Mouse (Mus musculus): ENCODE data around the gene Tshz2. TPM values are rescaled to one million over a fixed set of nuclear protein-coding genes. Genes with fewer than 3 reads are reported as not detected.

The Tshz2 gene
- polyA plus RNA-seq, 1 experiment from 2014 or later = 16.1 TPM

DNA sequence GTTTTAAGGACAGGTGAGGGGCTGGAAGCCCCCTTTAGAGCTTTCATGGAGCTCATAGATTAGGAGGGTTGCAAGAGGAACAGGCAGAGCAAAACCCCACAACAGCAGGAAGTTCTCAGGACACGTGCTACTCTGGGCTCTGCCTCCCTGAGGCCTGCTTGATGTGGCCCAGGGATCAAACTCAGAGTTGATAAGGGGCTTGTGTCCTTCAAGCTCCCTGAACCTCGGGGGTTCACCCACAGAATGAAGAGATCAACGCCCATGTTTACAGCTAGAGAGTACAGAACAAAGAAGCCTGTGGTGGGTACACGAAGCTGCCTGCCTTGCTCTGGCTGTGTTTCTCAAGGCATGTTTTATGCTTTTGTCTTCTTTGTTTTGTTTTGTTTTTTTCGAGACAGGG is 417.8 kb downstream of the Tshz2 start:
- H3K27ac ChIP-seq = no peak overlapping the region
- no peaks in the 10 kb centered on the region for H3K27me3 ChIP-seq
- no peak overlapping the region for H3K4me2 ChIP-seq (replicated peaks)
- H3K4me3 ChIP-seq = no peak overlapping the region
- H3K4me1 ChIP-seq = no peaks in the 10 kb centered on the region
- H3K9ac ChIP-seq = no peak overlapping the region
- peaks cover 4% of the 10 kb centered on the region; the same call in 1 of the 2 replicates for H3K9me3 ChIP-seq
- no peaks in the 10 kb centered on the region for H3K36me3 ChIP-seq
- WGBS = 68% methylated on average over 5 of the region's 5 CpGs
- ATAC-seq (ENCODE audit: low FRiP score, low read depth) = no peak

DNA sequence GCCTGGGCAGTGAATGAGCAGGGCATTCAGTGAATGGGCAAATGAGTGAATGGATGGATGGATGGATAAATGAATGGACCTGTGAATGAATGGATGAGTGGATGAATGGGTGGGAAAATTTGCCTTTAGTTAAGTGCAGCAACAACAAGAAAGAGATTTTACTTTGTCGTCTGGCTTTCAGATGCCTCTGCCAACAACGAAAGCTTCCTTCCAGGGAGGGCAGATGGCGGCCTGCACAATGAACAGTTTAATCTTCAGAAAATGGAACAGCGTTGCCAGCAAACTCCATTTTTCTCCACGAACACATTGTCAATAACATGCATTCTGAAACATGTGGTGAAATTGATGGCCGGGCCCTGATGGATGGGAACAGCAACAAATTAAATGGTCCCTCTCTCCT is 418.6 kb downstream of the Tshz2 start:
- Histone ChIP-seq H3K4me3 (no peak overlapping the region), H3K4me1 (no peaks in the 10 kb centered on the region), H3K9me3 (no peaks in the 10 kb centered on the region), H3K4me2 (replicated peaks) (no peak overlapping the region), H3K9ac (no peak overlapping the region), H3K36me3 (no peaks in the 10 kb centered on the region), H3K27me3 (no peaks in the 10 kb centered on the region), H3K27ac (no peak overlapping the region)
- WGBS = 91% methylated on average over 6 of the region's 6 CpGs
- ATAC-seq (ENCODE audit: low FRiP score, low read depth) = no peak

DNA sequence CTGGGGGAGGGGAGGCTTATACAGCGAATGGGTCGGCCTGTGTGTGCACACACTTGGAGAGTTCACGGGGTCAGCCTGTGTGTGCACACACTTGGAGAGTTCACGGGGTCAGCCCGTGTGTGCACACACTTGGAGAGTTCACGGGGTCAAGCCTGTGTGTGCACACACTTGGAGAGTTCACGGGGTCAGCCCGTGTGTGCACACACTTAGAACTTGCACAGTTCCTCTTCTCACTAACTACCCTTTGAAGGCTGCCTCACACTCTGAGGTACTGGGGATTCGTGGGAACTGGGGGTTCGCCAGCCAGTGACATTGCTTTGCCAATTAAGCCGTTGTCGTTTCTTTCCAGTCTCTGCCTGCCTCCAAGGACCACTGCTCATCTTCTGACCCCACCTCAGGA is 422.1 kb downstream of the Tshz2 start:
- Histone ChIP-seq H3K4me2 (replicated peaks) (no peak overlapping the region), H3K4me1 (no peaks in the 10 kb centered on the region), H3K27me3 (no peaks in the 10 kb centered on the region), H3K9me3 (no peaks in the 10 kb centered on the region), H3K36me3 (no peaks in the 10 kb centered on the region), H3K27ac (no peak overlapping the region), H3K9ac (no peak overlapping the region), H3K4me3 (no peak overlapping the region)
- WGBS = 79% methylated on average over 12 of the region's 12 CpGs
- ATAC-seq (ENCODE audit: low FRiP score, low read depth) = peak; percentile 36; the same call in 1 of the 2 replicates

DNA sequence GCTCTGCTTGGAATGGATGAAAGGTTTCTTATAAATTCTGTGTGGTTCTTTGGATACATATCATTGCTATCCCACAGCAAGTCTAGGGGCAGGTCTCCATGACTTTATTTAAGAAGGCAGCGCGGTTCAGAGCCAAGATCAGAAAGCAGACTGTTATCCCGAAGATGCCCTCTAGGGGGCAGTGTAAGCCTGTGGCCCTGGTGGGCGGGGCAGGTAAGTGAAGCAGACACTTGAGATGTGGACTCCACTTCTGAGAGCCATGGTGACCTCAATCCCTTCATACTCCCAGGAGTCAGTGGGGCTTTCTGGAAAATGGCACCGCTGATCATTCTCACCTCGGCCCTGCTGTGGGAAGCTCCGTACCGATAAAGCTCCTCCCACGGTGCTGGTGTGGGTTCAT is 422.6 kb downstream of the Tshz2 start:
- Histone ChIP-seq H3K9ac (no peak overlapping the region), H3K4me2 (replicated peaks) (no peak overlapping the region; the same call in 1 of the 2 replicates), H3K9me3 (peaks cover 4% of the 10 kb centered on the region; the same call in 1 of the 2 replicates), H3K4me3 (no peak overlapping the region), H3K36me3 (no peaks in the 10 kb centered on the region), H3K4me1 (no peaks in the 10 kb centered on the region), H3K27me3 (no peaks in the 10 kb centered on the region), H3K27ac (no peak overlapping the region)
- no peak for ATAC-seq (ENCODE audit: low FRiP score, low read depth)
- 32% methylated on average over 9 of the region's 9 CpGs for WGBS

DNA sequence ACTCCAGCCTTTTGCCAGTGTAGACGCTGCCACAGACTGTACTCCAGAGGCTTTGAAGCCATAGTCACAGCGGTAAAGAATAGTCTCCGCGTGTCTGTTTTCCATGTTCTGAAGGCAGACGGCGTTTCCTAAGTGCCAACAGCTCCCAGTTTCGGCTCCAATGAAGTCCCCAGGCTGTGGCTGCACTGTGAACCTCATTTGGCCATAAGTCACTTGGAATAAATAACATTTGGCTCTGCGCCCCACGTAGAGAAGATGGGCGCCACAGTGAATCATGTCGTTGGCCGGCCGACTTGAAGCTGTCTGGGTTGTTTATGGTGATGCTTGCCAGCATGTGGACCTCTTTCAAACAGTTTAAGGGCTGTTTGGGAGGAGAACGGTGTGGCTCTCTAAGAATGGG is 426.0 kb downstream of the Tshz2 start:
- H3K27me3 ChIP-seq = no peaks in the 10 kb centered on the region
- peaks cover 8% of the 10 kb centered on the region; the same call in 1 of the 2 replicates for H3K9me3 ChIP-seq
- H3K27ac ChIP-seq = no peak overlapping the region
- H3K4me3 ChIP-seq = no peak overlapping the region
- H3K36me3 ChIP-seq = no peaks in the 10 kb centered on the region
- ATAC-seq (ENCODE audit: low FRiP score, low read depth) = no peak
- H3K4me2 ChIP-seq (replicated peaks) = no peak overlapping the region
- H3K4me1 ChIP-seq = no peaks in the 10 kb centered on the region
- 79% methylated on average over 14 of the region's 14 CpGs for WGBS
- H3K9ac ChIP-seq = no peak overlapping the region

DNA sequence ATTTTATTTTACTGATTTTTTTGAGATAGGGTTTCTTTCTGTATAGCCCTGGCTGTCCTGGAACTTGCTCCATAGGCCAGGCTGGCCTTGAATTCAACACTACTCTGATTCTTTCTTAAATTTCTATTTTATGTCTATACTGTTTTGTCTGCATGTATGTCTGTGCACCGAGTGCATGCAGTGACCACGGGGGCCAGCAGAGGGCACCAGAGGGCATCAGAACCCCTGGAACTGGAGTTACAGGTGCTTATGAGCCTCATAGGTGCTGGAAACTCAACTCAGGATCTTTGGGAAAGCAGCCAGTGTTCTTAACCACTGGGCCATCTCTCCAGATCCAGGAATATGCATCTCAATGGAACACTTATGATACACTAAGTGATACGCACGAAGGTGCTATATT is 427.3 kb downstream of the Tshz2 start:
- Histone ChIP-seq H3K36me3 (no peaks in the 10 kb centered on the region), H3K4me3 (no peak overlapping the region), H3K27me3 (no peaks in the 10 kb centered on the region), H3K27ac (no peak overlapping the region), H3K4me1 (no peaks in the 10 kb centered on the region), H3K9me3 (peaks cover 12% of the 10 kb centered on the region; the same call in 1 of the 2 replicates), H3K9ac (no peak overlapping the region), H3K4me2 (replicated peaks) (no peak overlapping the region)
- ATAC-seq (ENCODE audit: low FRiP score, low read depth) = no peak
- WGBS = 69% methylated on average over 4 of the region's 4 CpGs

DNA sequence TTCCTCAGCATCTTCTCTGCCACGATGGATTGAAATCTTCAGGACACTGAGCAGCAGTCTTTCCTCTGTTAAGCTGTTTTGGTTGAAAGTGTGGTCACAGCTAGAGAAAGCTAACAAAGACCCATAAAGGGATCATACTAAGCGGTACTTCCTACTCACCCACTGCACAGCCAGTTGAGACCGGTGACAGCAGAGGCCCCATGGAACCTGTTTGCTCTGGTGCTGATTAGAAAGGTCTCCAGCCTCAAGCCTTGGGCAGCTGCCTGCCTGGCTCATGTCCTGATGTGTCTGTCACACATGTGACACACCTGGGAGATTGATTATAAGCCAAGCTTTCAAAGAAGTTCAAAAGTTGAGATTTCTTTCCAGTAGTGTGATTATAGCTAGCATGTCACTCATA is 429.6 kb downstream of the Tshz2 start:
- ATAC-seq (ENCODE audit: low FRiP score, low read depth) = no peak
- H3K36me3 ChIP-seq = no peaks in the 10 kb centered on the region
- no peaks in the 10 kb centered on the region for H3K27me3 ChIP-seq
- H3K27ac ChIP-seq = no peak overlapping the region
- H3K9me3 ChIP-seq = peaks cover 23% of the 10 kb centered on the region
- no peak overlapping the region for H3K4me3 ChIP-seq
- no peak overlapping the region for H3K4me2 ChIP-seq (replicated peaks)
- no peaks in the 10 kb centered on the region for H3K4me1 ChIP-seq
- H3K9ac ChIP-seq = no peak overlapping the region
- 80% methylated on average over 3 of the region's 3 CpGs for WGBS

DNA sequence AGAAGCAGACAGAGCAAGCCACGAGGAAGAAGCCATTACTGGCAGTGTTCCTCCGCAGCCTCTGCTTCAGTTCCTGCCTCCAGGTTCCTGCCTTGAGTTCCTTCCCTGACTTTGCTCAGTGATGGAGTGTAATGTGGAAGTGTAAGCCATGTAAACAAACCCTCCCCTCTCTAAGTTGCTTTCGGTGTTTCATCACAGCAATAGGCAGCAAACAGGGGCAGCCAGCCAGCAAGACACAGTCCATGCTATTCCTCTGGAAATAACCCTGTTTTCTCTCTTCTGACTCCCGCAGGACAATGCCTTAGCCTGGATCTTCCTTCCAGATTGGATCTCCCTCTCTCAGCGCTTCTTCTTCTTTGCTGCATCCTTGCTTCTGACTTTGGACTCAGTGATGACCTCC is 437.2 kb downstream of the Tshz2 start:
- Histone ChIP-seq H3K4me2 (replicated peaks) (no peak overlapping the region), H3K4me1 (peaks cover 40% of the 10 kb centered on the region), H3K27ac (peak overlapping the region; percentile 52; the same call in 1 of the 2 replicates), H3K27me3 (peaks cover 7% of the 10 kb centered on the region; the same call in 1 of the 2 replicates), H3K4me3 (no peak overlapping the region), H3K9me3 (peaks cover 15% of the 10 kb centered on the region), H3K9ac (no peak overlapping the region), H3K36me3 (no peaks in the 10 kb centered on the region)
- 66% methylated on average over 5 of the region's 5 CpGs for WGBS
- no peak for ATAC-seq (ENCODE audit: low FRiP score, low read depth)

DNA sequence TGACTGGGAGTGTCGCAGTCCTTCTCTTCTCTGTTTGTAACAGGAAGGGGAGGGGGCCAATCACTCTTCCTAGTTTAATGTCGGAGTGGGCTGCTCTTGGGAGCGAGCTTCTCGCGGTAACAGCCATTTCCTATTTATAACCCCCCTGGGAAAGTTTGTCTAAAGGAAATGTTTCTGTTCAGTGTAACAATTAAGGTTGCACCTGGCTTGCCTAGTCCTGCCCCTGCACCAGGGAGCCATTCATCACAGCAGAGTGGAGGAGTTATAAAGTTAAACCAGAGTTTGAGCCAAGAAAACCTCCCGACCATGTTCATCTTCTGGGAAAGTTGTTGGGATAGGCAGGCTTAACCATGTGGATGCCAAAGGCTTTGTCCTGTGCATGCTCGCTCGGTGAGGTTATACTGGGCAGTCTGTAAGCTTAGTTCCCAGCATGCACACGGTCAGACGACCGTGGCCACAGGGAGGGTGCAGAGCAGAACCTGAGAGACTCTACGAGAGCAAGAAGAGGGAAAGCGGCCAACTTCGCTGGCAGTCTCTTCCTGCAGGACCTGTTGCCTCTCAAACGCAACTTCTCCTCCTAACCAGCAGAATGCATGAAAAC is 437.9 kb downstream of the Tshz2 start:
- peaks cover 12% of the 10 kb centered on the region for H3K9me3 ChIP-seq
- peak; percentile 93 for ATAC-seq (ENCODE audit: low FRiP score, low read depth)
- H3K4me2 ChIP-seq (replicated peaks) = peak overlapping the region; percentile 63
- no peaks in the 10 kb centered on the region for H3K36me3 ChIP-seq
- peaks cover 46% of the 10 kb centered on the region for H3K4me1 ChIP-seq
- peak overlapping the region; percentile 31 for H3K4me3 ChIP-seq
- H3K9ac ChIP-seq = 0 out of 2 replicates have a peak overlapping the region, but pooled peaks have one; percentile 8
- H3K27me3 ChIP-seq = peaks cover 7% of the 10 kb centered on the region; the same call in 1 of the 2 replicates
- H3K27ac ChIP-seq = peak overlapping the region; percentile 75
- 6% methylated on average over 15 of the region's 15 CpGs for WGBS

DNA sequence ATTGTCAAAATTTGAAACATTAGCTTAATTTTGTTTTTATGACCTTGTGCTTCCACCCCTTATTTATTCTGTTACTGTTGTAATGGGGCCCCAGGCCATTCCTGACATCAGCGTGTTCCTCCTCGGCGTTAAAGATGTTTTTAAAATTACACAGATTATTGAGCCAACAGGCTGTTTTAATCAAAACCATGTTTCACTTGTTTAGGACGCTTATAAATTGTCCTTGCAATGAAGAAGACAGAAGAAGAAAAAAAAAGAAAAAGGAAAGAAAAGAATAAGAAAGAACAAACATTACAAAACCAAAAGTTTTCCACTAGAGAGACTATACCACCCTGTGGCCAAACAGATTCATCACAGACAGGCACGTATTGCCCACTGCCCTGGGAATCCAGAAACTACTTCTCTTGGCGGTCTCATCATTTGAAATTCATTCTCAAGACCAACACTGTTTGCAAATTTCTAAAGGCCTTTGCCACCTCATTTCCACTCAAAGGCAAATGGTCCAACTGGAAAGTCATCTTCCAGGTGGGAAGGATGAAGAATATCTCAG is 444.2 kb downstream of the Tshz2 start:
- 32% methylated on average over 6 of the region's 6 CpGs for WGBS
- Histone ChIP-seq H3K27ac (no peak overlapping the region), H3K4me2 (replicated peaks) (no peak overlapping the region), H3K9me3 (no peaks in the 10 kb centered on the region), H3K9ac (no peak overlapping the region), H3K4me1 (peaks cover 47% of the 10 kb centered on the region), H3K27me3 (peaks cover 3% of the 10 kb centered on the region; the same call in 1 of the 2 replicates), H3K4me3 (no peak overlapping the region), H3K36me3 (no peaks in the 10 kb centered on the region)
- no peak for ATAC-seq (ENCODE audit: low FRiP score, low read depth)

DNA sequence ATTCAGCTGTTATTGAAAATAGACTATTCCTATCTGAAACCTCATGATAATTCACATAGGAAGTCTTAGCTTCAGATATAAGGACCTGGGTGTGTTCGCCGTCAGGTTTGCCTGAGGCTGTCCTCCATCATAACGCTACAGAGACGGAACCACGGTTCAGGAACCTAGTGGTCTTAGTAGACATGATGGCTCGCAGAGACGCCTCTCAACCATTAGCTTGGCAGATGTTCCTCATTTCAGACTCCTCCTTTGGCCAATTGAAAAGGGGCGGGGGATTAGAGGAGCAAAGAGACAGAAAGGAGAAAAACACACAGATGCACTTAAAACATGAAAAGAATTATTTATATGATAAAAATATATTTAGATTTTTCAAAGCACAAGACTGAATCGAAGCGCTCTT is 445.2 kb downstream of the Tshz2 start:
- Histone ChIP-seq H3K9me3 (no peaks in the 10 kb centered on the region), H3K4me3 (no peak overlapping the region), H3K4me2 (replicated peaks) (no peak overlapping the region), H3K4me1 (peaks cover 37% of the 10 kb centered on the region), H3K36me3 (no peaks in the 10 kb centered on the region), H3K27me3 (peaks cover 3% of the 10 kb centered on the region; the same call in 1 of the 2 replicates), H3K27ac (no peak overlapping the region), H3K9ac (no peak overlapping the region)
- WGBS = 77% methylated on average over 10 of the region's 10 CpGs
- ATAC-seq (ENCODE audit: low FRiP score, low read depth) = no peak

DNA sequence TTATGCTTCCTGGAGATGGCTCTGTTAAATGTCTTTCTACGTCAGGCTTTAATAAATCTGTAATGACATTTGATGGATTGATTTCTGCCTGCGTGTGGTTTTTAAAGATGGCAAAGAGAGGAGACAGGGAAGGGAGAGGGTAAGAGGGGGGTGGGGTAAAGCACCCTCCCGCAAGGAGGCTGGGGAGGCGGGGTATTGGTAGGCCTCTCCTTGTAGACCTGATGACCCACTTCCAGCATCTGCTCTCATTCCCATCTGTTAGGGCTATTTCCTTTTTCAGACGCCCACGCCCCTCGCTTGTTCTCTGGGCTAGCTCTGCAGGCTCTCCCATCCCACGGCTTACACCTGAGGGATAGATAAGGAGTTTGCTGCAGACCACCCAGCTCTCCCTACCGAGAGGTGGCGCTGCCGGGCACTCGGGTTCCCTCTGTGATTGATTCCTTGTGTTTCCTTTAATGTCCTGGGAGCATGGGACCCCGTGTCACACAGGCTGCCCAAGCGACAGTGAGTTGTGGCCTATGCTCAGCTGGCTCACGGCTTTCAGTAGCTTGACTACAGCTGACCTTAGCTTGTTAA is 445.7 kb downstream of the Tshz2 start:
- Histone ChIP-seq H3K4me3 (no peak overlapping the region), H3K36me3 (no peaks in the 10 kb centered on the region), H3K27ac (no peak overlapping the region; the same call in 1 of the 2 replicates), H3K27me3 (peaks cover 3% of the 10 kb centered on the region; the same call in 1 of the 2 replicates), H3K4me2 (replicated peaks) (no peak overlapping the region), H3K9ac (no peak overlapping the region), H3K9me3 (no peaks in the 10 kb centered on the region), H3K4me1 (peaks cover 32% of the 10 kb centered on the region)
- no peak for ATAC-seq (ENCODE audit: low FRiP score, low read depth)
- WGBS = 36% methylated on average over 15 of the region's 15 CpGs

Data from limb, embryonic 13.5 days (tissue).